Mouse (Mus musculus): ENCODE results near the gene Prlh. TPM values are rescaled to one million over a fixed set of nuclear protein-coding genes. Genes with fewer than 3 reads are reported as not detected.

Prlh gene
- total and polyA plus RNA-seq, 2 experiments from 2014 or later, result not detected

DNA sequence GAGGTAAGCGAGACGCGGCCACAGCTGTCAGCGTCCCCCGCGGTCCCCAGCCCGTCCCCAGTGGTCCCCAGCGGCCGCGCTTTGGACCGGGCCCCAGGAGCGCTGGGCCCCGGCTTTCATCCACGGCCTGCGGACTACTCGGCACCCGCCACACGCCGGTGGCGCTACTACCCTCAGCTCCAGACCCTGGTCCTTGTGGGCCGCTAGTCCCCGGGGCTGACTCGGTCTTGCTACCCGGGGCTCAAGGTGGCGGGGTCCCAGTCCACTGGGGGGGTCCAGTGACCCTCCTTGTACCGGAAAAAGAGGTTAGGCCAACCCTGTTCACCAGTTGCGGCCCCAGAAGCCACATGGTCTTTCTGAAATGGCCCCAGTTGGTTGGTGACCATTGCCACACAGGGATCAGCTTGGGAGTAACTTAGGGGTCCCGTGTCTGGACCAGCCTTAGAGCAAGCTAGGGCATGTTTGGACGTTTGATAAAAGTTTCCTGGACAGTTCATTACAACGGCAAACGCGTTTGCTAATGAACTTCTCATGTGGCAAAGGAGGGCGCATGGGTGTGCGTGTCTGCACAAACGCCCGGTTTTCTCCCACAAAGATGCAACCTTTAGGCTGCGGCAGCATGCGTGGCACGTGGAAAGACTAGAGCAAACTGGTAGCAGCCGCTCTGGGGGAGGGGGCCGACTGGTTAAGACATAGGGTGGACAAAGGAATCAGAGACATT is 46.1 kb downstream of the Prlh start:
- no peak for TF ChIP-seq CTCF (IDR thresholded peaks at IDR 0.05; ENCODE audit: low read depth)
- no peaks in the 10 kb centered on the region for H3K27me3 ChIP-seq (ENCODE audit: insufficient read depth, low read length)
- peak overlapping the region; percentile 97 for H3K4me2 ChIP-seq (ENCODE audit: low read depth)
- peak overlapping the region; percentile 90 for H3K9ac ChIP-seq
- H3K4me3 ChIP-seq (ENCODE audit: low read depth, low read length), result peak overlapping the region; percentile 78
- H3K9me3 ChIP-seq (ENCODE audit: low read length), result no peaks in the 10 kb centered on the region
- H3K27ac ChIP-seq (ENCODE audit: low read depth, low read length), result peak overlapping the region; percentile 70; the same call in 1 of the 2 replicates
- WGBS, result 2% methylated on average over 41 of the region's 41 CpGs
- H3K4me1 ChIP-seq (ENCODE audit: insufficient read depth), result peaks cover 16% of the 10 kb centered on the region; the same call in 1 of the 2 replicates
- peak; percentile 74 for DNase-seq
- peak; percentile 82 for ATAC-seq
- H3K36me3 ChIP-seq (ENCODE audit: insufficient read depth), result no peaks in the 10 kb centered on the region

DNA sequence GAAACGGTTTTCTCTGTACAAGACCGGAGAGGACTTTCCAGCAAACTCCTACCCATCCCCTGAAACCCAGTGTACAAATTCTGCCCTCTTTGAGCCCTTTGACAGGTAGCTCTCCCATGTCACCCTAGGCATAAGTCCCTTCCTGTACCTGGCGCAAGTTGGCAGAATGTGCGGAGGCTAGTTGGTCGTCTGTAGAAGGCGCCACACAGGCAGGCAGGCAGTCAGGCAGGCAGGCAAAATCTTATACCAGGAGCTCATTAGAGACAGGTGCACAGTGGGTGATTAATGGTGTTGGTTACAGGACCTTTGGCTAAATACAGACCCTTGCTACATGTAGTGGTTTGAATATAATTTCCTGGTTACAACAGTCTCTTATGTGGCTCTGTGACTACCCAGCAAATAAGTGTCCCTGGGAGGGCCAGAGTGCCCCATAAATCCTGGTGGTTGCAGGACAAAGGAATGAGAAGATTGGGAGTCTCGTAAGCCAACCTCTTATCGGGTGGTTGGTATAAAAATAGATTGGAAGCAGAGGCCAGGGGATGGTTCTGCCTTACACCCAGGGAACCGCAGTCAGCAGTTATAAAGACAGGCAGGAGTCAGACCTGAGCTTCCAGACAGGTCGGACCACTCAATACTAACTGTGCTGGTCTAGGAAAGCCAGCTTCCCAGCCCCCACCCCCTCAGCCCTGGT is 47.1 kb downstream of the Prlh start:
- no peak for ATAC-seq

GRCm38 (mm10) chr1:91001101-91001500 is 48.2 kb downstream of the Prlh start:
- DNase-seq (no peak), ATAC-seq (no peak)
- H3K9ac ChIP-seq, result no peak overlapping the region
- H3K4me1 ChIP-seq (ENCODE audit: insufficient read depth), result peaks cover 16% of the 10 kb centered on the region; the same call in 1 of the 2 replicates
- no peak overlapping the region for H3K27ac ChIP-seq (ENCODE audit: low read depth, low read length)
- no peak overlapping the region for H3K4me2 ChIP-seq (ENCODE audit: low read depth)
- H3K9me3 ChIP-seq (ENCODE audit: low read length), result no peaks in the 10 kb centered on the region
- WGBS, result 96% methylated on average over 3 of the region's 3 CpGs
- TF ChIP-seq CTCF (IDR thresholded peaks at IDR 0.05; ENCODE audit: low read depth), result no peak
- H3K27me3 ChIP-seq (ENCODE audit: insufficient read depth, low read length), result no peaks in the 10 kb centered on the region
- no peaks in the 10 kb centered on the region for H3K36me3 ChIP-seq (ENCODE audit: insufficient read depth)
- no peak overlapping the region for H3K4me3 ChIP-seq (ENCODE audit: low read depth, low read length)

More for the DNA sequence above, 47.1 kb downstream of the Prlh start:
- H3K4me1 ChIP-seq (ENCODE audit: insufficient read depth), result peaks cover 16% of the 10 kb centered on the region; the same call in 1 of the 2 replicates
- peak overlapping the region; percentile 97 for H3K4me2 ChIP-seq (ENCODE audit: low read depth)
- H3K9ac ChIP-seq, result peak overlapping the region; percentile 90
- no peak for TF ChIP-seq CTCF (IDR thresholded peaks at IDR 0.05; ENCODE audit: low read depth)
- no peaks in the 10 kb centered on the region for H3K9me3 ChIP-seq (ENCODE audit: low read length)
- no peaks in the 10 kb centered on the region for H3K36me3 ChIP-seq (ENCODE audit: insufficient read depth)
- no peak overlapping the region for H3K27ac ChIP-seq (ENCODE audit: low read depth, low read length)
- WGBS, result 61% methylated on average over 10 of the region's 10 CpGs
- no peaks in the 10 kb centered on the region for H3K27me3 ChIP-seq (ENCODE audit: insufficient read depth, low read length)
- peak overlapping the region; percentile 78 for H3K4me3 ChIP-seq (ENCODE audit: low read depth, low read length)
- DNase-seq, result no peak

GRCm38 (mm10) chr1:91001871-91002539 is 49.1 kb downstream of the Prlh start:
- TF ChIP-seq CTCF (IDR thresholded peaks at IDR 0.05; ENCODE audit: low read depth), result no peak
- no peaks in the 10 kb centered on the region for H3K9me3 ChIP-seq (ENCODE audit: low read length)
- 96% methylated on average over 3 of the region's 3 CpGs for WGBS
- no peak overlapping the region for H3K4me2 ChIP-seq (ENCODE audit: low read depth)
- no peak for ATAC-seq
- peaks cover 16% of the 10 kb centered on the region; the same call in 1 of the 2 replicates for H3K4me1 ChIP-seq (ENCODE audit: insufficient read depth)
- no peak overlapping the region for H3K27ac ChIP-seq (ENCODE audit: low read depth, low read length)
- H3K9ac ChIP-seq, result no peak overlapping the region
- no peak for DNase-seq
- no peak overlapping the region for H3K4me3 ChIP-seq (ENCODE audit: low read depth, low read length)
- H3K36me3 ChIP-seq (ENCODE audit: insufficient read depth), result no peaks in the 10 kb centered on the region
- H3K27me3 ChIP-seq (ENCODE audit: insufficient read depth, low read length), result no peaks in the 10 kb centered on the region

GRCm38 (mm10) chr1:91002641-91003040 is 49.7 kb downstream of the Prlh start:
- Histone ChIP-seq H3K9ac (no peak overlapping the region), H3K27me3 (ENCODE audit: insufficient read depth, low read length) (no peaks in the 10 kb centered on the region), H3K27ac (ENCODE audit: low read depth, low read length) (no peak overlapping the region), H3K9me3 (ENCODE audit: low read length) (no peaks in the 10 kb centered on the region), H3K4me3 (ENCODE audit: low read depth, low read length) (no peak overlapping the region), H3K36me3 (ENCODE audit: insufficient read depth) (no peaks in the 10 kb centered on the region), H3K4me2 (ENCODE audit: low read depth) (no peak overlapping the region), H3K4me1 (ENCODE audit: insufficient read depth) (peaks cover 15% of the 10 kb centered on the region; the same call in 1 of the 2 replicates)
- DNase-seq (no peak), ATAC-seq (no peak)
- WGBS, result 86% methylated on average over 3 of the region's 3 CpGs
- no peak for TF ChIP-seq CTCF (IDR thresholded peaks at IDR 0.05; ENCODE audit: low read depth)

Other genes starting within 250 kb of the Prlh start
- gene Col6a3, start 109.1 kb upstream of the Prlh start, total RNA-seq (2014; rRNA removed), result 12.2 and 34.1 TPM in 2 replicates
- 2.5 and 3.2 TPM in 2 replicates for gene Col6a3, start 109.1 kb upstream of the Prlh start, polyA plus RNA-seq (2015; fragmentation: Nextera tagmentation; extraction: Ambion mirVana)
- gene Mlph, start 38.0 kb upstream of the Prlh start, total RNA-seq (2014; rRNA removed), result 0.14 and 0.38 TPM in 2 replicates
- 0.19 and 0.33 TPM in 2 replicates for gene Mlph, start 38.0 kb upstream of the Prlh start, polyA plus RNA-seq (2015; fragmentation: Nextera tagmentation; extraction: Ambion mirVana)
- gene Rab17, start 16.6 kb downstream of the Prlh start, total RNA-seq (2014; rRNA removed), result 0.15 and 0.62 TPM in 2 replicates
- 0.30 TPM in 1 of 2 replicates, not detected in the other for gene Rab17, start 16.6 kb downstream of the Prlh start, polyA plus RNA-seq (2015; fragmentation: Nextera tagmentation; extraction: Ambion mirVana)
- gene Lrrfip1, start 45.6 kb downstream of the Prlh start, total RNA-seq (2014; rRNA removed), result 52.4 and 55.4 TPM in 2 replicates
- gene Lrrfip1, start 45.6 kb downstream of the Prlh start, polyA plus RNA-seq (2015; fragmentation: Nextera tagmentation; extraction: Ambion mirVana), result 56.9 and 62.0 TPM in 2 replicates
- gene Rbm44, start 192.0 kb downstream of the Prlh start, total RNA-seq (2014; rRNA removed), result 0.29 TPM in 1 of 2 replicates, not detected in the other
- 0.11 and 0.19 TPM in 2 replicates for gene Rbm44, start 192.0 kb downstream of the Prlh start, polyA plus RNA-seq (2015; fragmentation: Nextera tagmentation; extraction: Ambion mirVana)
- gene Ramp1, start 226.7 kb downstream of the Prlh start, total RNA-seq (2014; rRNA removed), result 14.4 and 16.8 TPM in 2 replicates
- 21.3 and 23.2 TPM in 2 replicates for gene Ramp1, start 226.7 kb downstream of the Prlh start, polyA plus RNA-seq (2015; fragmentation: Nextera tagmentation; extraction: Ambion mirVana)